Mouse (Mus musculus): ENCODE measurements around the gene Tead3. TPM values are rescaled to one million over a fixed set of nuclear protein-coding genes. Genes with fewer than 3 reads are reported as not detected.
A peak's percentile ranks its signal among the peaks of the same experiment; 100 is the strongest.
"Not testable (repeated sequence)": the region's sequence is repeated elsewhere in the genome, so short reads cannot be mapped to it uniquely, and the experiment has no call there.

Gene Tead3
- polyA plus RNA-seq, 1 experiment from 2014 or later, result 18.8 TPM

GRCm38 (mm10) chr17:28329503-28330231, 20.9 kb downstream of the Tead3 start:
- Histone ChIP-seq H3K9ac (peak overlapping the region; percentile 99), H3K27ac (replicated peaks) (peak overlapping the region; percentile 98), H3K27me3 (no peaks in the 10 kb centered on the region), H3K4me3 (replicated peaks) (peak overlapping the region; percentile 78), H3K4me1 (peaks cover 53% of the 10 kb centered on the region), H3K4me2 (replicated peaks) (peak overlapping the region; percentile 76), H3K36me3 (peaks cover 53% of the 10 kb centered on the region), H3K9me3 (replicated peaks) (no peaks in the 10 kb centered on the region)
- ATAC-seq (ENCODE audit: insufficient number of reproducible peaks, low FRiP score, low TSS enrichment, low read depth), result no peak
- 3% methylated on average over 4 of the region's 4 CpGs for WGBS

DNA sequence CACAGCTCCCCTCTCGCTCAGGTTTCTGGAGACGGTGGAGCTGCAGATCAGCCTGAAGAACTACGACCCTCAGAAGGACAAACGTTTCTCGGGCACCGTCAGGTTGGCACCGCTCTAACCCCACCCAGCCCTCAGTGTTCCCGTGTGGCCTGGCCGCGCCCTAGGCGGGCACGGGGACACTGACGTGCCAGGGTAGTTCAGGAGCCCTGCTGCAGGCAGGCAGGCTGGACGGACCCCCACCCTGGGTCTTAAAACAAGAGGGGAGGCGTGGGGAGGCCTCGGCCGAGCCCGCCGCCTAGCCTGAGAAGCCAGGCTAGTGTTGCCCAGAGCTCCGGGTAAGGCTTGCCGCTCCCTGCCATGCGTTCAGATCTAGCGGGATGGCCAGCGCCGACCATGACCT, 21.7 kb downstream of the Tead3 start:
- Histone ChIP-seq H3K9me3 (replicated peaks) (no peaks in the 10 kb centered on the region), H3K4me2 (replicated peaks) (peak overlapping the region; percentile 76), H3K9ac (peak overlapping the region; percentile 99), H3K36me3 (peaks cover 53% of the 10 kb centered on the region), H3K4me1 (peaks cover 48% of the 10 kb centered on the region), H3K27ac (replicated peaks) (peak overlapping the region; percentile 98), H3K4me3 (replicated peaks) (peak overlapping the region; percentile 78), H3K27me3 (no peaks in the 10 kb centered on the region)
- WGBS, result under 1% methylated on average over 25 of the region's 25 CpGs
- ATAC-seq (ENCODE audit: insufficient number of reproducible peaks, low FRiP score, low TSS enrichment, low read depth), result no peak

DNA sequence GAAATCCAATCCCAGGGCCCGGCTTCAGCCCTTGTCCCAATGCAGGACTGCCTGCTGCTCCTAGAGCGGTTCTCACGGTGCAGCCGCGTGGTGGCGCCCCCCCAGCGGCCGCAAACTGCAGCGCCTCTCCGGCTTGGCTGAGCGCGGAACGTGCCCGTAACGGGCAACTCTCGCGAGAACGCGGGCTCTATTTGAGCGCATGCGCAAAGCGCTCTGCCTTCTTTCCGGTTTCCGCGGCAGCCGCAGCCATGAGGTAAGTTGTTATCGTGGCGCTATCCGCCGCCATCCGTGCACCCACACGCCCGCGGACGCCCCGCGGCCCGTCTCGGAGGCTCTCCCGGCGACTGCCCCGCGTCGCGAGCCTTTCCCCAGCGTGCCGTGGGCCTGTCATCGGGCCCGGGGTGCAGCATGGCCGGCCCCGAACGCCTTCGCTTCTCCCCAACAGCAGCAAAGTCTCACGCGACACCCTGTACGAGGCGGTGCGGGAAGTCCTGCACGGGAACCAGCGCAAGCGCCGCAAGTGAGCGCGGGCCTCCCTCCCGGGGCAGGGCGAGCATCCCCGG, 22.2 kb downstream of the Tead3 start, which contains the start of gene Rpl10a:
Gene Rpl10a, plus strand, starts transcription at position 106 of the 563 bp plus-strand sequence.
- H3K4me1 ChIP-seq, result peaks cover 43% of the 10 kb centered on the region
- H3K4me3 ChIP-seq (replicated peaks), result peak within 1 kb of the TSS; percentile 78
- peaks cover 52% of the 10 kb centered on the region for H3K36me3 ChIP-seq
- peak; percentile 87 for ATAC-seq (ENCODE audit: insufficient number of reproducible peaks, low FRiP score, low TSS enrichment, low read depth)
- peak within 1 kb of the TSS; percentile 76 for H3K4me2 ChIP-seq (replicated peaks)
- H3K27ac ChIP-seq (replicated peaks), result peak within 1 kb of the TSS; percentile 98
- H3K9ac ChIP-seq, result peak within 1 kb of the TSS; percentile 99
- WGBS, result under 1% methylated on average over 67 of the region's 67 CpGs
- no peaks in the 10 kb centered on the region for H3K9me3 ChIP-seq (replicated peaks)
- no peaks in the 10 kb centered on the region for H3K27me3 ChIP-seq

DNA sequence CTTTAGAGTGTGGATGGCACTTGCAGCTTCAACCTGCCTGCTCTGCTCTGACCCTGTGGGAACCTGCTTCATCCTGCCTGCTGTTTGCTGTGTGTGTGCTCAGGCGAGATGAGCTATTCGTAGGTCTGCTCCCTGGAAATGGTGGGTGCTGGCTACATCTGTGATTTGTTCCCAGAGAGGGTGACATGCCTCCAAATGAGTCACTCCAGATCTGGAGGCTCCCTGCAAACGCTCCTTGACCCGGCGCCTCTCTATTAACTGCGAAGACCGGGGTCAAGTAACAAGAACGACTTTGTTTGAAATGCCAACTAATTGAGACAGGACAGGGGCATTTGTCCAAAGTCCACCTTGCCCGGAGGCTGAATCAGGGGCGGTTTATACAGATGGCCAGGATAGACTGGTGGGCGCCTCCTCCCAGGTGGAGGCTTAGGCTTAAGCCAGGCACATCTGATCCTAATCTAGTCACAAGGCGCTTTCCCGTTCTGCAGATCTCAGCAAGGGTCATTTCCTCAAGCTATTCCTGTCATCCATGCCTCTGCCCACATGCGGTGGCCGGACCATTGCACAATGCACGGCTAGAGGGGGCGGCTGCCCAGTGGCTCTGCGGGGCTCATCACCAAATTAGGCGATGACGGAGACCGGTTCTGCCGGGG, 22.8 kb downstream of the Tead3 start:
- ATAC-seq (ENCODE audit: insufficient number of reproducible peaks, low FRiP score, low TSS enrichment, low read depth), result peak; percentile 40
- Histone ChIP-seq H3K4me3 (replicated peaks) (peak overlapping the region; percentile 78), H3K4me2 (replicated peaks) (peak overlapping the region; percentile 76), H3K27ac (replicated peaks) (peak overlapping the region; percentile 98), H3K4me1 (peaks cover 37% of the 10 kb centered on the region), H3K9me3 (replicated peaks) (no peaks in the 10 kb centered on the region), H3K9ac (peak overlapping the region; percentile 99), H3K36me3 (peaks cover 51% of the 10 kb centered on the region), H3K27me3 (no peaks in the 10 kb centered on the region)
- WGBS, result 2% methylated on average over 22 of the region's 22 CpGs

GRCm38 (mm10) chr17:28326951-28327350, 23.7 kb downstream of the Tead3 start:
- Histone ChIP-seq H3K4me2 (replicated peaks) (no peak overlapping the region), H3K9me3 (replicated peaks) (no peaks in the 10 kb centered on the region), H3K4me3 (replicated peaks) (no peak overlapping the region), H3K36me3 (peaks cover 51% of the 10 kb centered on the region), H3K4me1 (peaks cover 28% of the 10 kb centered on the region), H3K27ac (replicated peaks) (peak overlapping the region; percentile 98; the same call in 1 of the 2 replicates), H3K9ac (no peak overlapping the region), H3K27me3 (no peaks in the 10 kb centered on the region)
- ATAC-seq (ENCODE audit: insufficient number of reproducible peaks, low FRiP score, low TSS enrichment, low read depth), result no peak
- 67% methylated on average over 3 of the region's 3 CpGs for WGBS

- Histone ChIP-seq H3K9me3 (replicated peaks) (no peaks in the 10 kb centered on the region), H3K4me3 (replicated peaks) (no peak overlapping the region), H3K9ac (no peak overlapping the region), H3K36me3 (peaks cover 52% of the 10 kb centered on the region), H3K27ac (replicated peaks) (no peak overlapping the region), H3K4me2 (replicated peaks) (no peak overlapping the region), H3K4me1 (peaks cover 21% of the 10 kb centered on the region), H3K27me3 (no peaks in the 10 kb centered on the region)
- no peak for ATAC-seq (ENCODE audit: insufficient number of reproducible peaks, low FRiP score, low TSS enrichment, low read depth)
- WGBS, result 85% methylated on average over 8 of the region's 8 CpGs
Observed at GRCm38 (mm10) chr17:28325751-28326150, 24.9 kb downstream of the Tead3 start.

- ATAC-seq (ENCODE audit: insufficient number of reproducible peaks, low FRiP score, low TSS enrichment, low read depth); H3K4me3 ChIP-seq (replicated peaks); H3K27me3 ChIP-seq; H3K27ac ChIP-seq (replicated peaks); H3K9ac ChIP-seq; H3K9me3 ChIP-seq (replicated peaks); H3K4me2 ChIP-seq (replicated peaks): not testable (repeated sequence)
- 98% methylated on average over 7 of the region's 7 CpGs for WGBS
- peaks cover 57% of the 10 kb centered on the region for H3K36me3 ChIP-seq
- peaks cover 12% of the 10 kb centered on the region for H3K4me1 ChIP-seq
Observed at GRCm38 (mm10) chr17:28324416-28324815, 26.2 kb downstream of the Tead3 start.

- H3K9ac ChIP-seq, result no peak overlapping the region
- no peak overlapping the region for H3K4me3 ChIP-seq (replicated peaks)
- peaks cover 11% of the 10 kb centered on the region for H3K4me1 ChIP-seq
- ATAC-seq (ENCODE audit: insufficient number of reproducible peaks, low FRiP score, low TSS enrichment, low read depth), result no peak
- no peaks in the 10 kb centered on the region for H3K9me3 ChIP-seq (replicated peaks)
- H3K27ac ChIP-seq (replicated peaks), result no peak overlapping the region
- 88% methylated on average over 8 of the region's 8 CpGs for WGBS
- H3K4me2 ChIP-seq (replicated peaks), result no peak overlapping the region
- peaks cover 63% of the 10 kb centered on the region for H3K36me3 ChIP-seq
- H3K27me3 ChIP-seq, result no peaks in the 10 kb centered on the region
Observed at GRCm38 (mm10) chr17:28323786-28324185, 26.8 kb downstream of the Tead3 start.

DNA sequence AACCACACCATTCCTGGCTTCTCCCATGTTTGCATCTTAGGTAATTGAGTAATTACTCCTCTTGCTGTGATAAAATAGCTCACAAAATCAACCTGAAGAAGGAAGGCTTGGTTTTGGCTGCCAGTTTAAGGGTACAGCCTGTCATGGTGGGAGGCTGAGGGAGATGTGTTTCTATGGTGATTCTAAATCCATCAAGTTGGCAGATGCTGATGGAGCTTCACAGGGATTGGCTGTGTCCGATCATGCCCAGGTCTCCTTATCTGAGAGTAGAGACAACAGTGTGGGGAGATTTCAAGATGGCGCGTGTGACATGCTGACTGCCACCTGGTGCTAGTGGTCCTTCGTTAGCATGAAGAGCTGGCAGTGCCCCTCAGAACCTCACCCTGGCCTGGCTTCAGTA, 28.9 kb downstream of the Tead3 start:
- no peaks in the 10 kb centered on the region for H3K4me1 ChIP-seq
- H3K4me2 ChIP-seq (replicated peaks), result no peak overlapping the region
- no peaks in the 10 kb centered on the region for H3K9me3 ChIP-seq (replicated peaks)
- H3K4me3 ChIP-seq (replicated peaks), result no peak overlapping the region
- no peak overlapping the region for H3K9ac ChIP-seq
- no peaks in the 10 kb centered on the region for H3K27me3 ChIP-seq
- over 99% methylated on average over 4 of the region's 4 CpGs for WGBS
- ATAC-seq (ENCODE audit: insufficient number of reproducible peaks, low FRiP score, low TSS enrichment, low read depth), result no peak
- H3K27ac ChIP-seq (replicated peaks), result no peak overlapping the region
- H3K36me3 ChIP-seq, result peaks cover 84% of the 10 kb centered on the region

DNA sequence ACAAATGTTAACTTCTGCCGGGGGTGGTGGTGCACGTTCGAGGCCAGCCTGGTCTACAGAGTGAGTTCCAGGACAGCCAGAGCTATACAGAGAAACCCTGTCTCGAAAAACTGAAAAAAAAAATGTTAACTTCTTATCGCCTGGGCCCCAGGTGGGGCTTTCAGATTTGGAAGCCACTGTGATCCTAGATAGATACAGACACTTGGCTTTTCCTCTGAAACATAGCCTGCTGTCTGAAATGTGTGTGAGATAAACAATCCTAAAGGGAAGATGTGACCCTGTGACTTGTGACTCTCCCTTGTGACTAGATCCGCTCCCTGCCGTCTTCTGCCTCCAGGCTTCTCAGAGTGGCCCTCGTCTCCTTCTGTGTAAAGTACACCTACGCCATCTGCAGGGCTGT, 32.9 kb downstream of the Tead3 start:
- Histone ChIP-seq H3K27me3 (no peaks in the 10 kb centered on the region), H3K4me3 (replicated peaks) (no peak overlapping the region), H3K36me3 (peaks cover 70% of the 10 kb centered on the region), H3K4me1 (peaks cover 22% of the 10 kb centered on the region), H3K9ac (no peak overlapping the region), H3K9me3 (replicated peaks) (no peaks in the 10 kb centered on the region), H3K27ac (replicated peaks) (no peak overlapping the region), H3K4me2 (replicated peaks) (no peak overlapping the region)
- no peak for ATAC-seq (ENCODE audit: insufficient number of reproducible peaks, low FRiP score, low TSS enrichment, low read depth)
- WGBS, result 83% methylated on average over 9 of the region's 9 CpGs

DNA sequence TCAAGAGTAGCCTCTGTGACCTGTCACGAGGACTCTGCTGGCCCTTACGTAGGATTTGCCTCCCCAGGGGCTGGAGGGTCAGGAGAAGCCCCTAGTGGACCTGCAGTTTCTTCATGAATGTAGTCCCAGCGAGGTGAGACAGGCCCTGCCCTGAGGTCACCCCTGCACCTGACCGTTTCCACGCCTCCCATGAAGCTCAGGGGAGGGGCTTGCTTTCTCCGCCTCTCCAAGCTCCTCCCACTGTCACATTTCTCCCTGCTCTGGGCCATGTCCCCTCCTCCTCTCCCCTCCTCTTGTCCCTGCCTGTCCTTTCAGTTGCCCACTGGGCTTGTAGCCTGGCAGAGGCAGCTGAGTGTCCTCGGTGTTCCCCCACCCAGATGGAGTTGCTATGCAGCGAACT, 33.5 kb downstream of the Tead3 start:
- H3K4me3 ChIP-seq (replicated peaks), result no peak overlapping the region
- peaks cover 64% of the 10 kb centered on the region for H3K36me3 ChIP-seq
- 55% methylated on average over 8 of the region's 8 CpGs for WGBS
- peaks cover 22% of the 10 kb centered on the region for H3K4me1 ChIP-seq
- H3K9ac ChIP-seq, result no peak overlapping the region
- H3K27ac ChIP-seq (replicated peaks), result no peak overlapping the region
- H3K9me3 ChIP-seq (replicated peaks), result no peaks in the 10 kb centered on the region
- no peaks in the 10 kb centered on the region for H3K27me3 ChIP-seq
- H3K4me2 ChIP-seq (replicated peaks), result no peak overlapping the region
- no peak for ATAC-seq (ENCODE audit: insufficient number of reproducible peaks, low FRiP score, low TSS enrichment, low read depth)
